Mouse (Mus musculus) left cerebral cortex, postnatal 4 days (tissue): ENCODE data around the gene Gm28041. TPM values are rescaled to one million over a fixed set of nuclear protein-coding genes. Genes with fewer than 3 reads are reported as not detected.
"Not testable (repeated sequence)": the region's sequence is repeated elsewhere in the genome, so short reads cannot be mapped to it uniquely, and the experiment has no call there.

ENCODE experiments used
- DNase-seq: peaks from one replicate; pipeline ENCODE4 v3.0.0-alpha.2; 2022
- intact Hi-C: fragments of 180-260 bp; cut with DNase I; formaldehyde crosslinking; loops from one replicate; pipeline ENCODE4 v1.15.1; 2025
- total RNA-seq, 2 experiments: library from RNA; stranded (reverse); gene quantifications; 2 replicates each; pipeline ENCODE4 v1.2.3; 2021

Gm28041 gene
- total RNA-seq, result not detected

DNA sequence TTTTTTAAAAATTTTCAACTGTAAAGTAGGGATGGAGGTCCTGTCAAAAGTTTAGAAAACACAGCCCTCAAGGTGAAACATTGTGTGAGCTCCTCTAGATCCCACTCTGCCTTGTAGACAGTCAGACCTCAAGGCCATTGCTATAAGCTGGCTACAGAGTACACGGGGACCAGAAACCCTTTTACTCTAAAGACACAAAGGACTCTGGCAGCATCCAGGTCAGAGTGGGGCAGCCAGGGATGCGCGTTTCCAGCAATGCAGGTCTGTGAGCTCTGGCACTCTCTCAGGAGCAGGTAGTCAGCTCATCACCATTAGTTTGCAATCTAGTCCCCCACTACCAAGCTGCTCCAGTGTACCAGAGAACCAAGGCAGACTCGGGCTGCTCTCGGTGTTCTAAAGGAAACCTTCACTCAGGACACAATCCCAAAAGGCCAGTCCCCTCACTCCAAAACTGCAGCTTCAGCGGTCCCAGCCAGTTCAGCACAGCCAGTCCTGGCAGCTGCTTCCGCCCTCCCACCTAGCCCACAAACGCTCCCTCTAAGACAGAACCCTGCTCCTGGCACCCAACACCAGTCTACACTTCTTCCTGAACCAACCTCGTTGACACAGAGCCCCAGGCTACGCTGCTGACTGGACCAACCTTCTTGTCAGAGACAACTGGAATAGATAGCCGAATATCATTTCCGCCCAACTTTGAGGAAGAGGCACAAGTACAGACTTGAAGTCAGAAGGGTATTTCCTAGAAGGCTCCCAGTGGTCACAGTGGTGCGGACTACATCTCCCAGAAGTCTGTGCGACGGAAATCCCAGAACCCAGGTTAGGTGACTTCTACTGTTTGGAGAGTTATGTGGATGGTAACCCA is at the start of gene Gm28041, which contains the start of gene Zfp456:
Gene Gm28041, minus strand, starts transcription at position 684 of the 862 bp plus-strand sequence.
Gene Zfp456, minus strand, starts transcription at position 761 of the 862 bp plus-strand sequence.
- DNase-seq, result peak; percentile 16
- intact Hi-C loops, result not testable (repeated sequence)

GRCm38 (mm10) chr13:67422532-67422931 is 47.0 kb upstream of the Gm28041 start:
- intact Hi-C loops, DNase-seq: not testable (repeated sequence)

GRCm38 (mm10) chr13:67421207-67421857 is 45.8 kb upstream of the Gm28041 start, which contains the start of gene Zfp459:
Zfp459 (minus strand) TSS chr13:67421418.
- intact Hi-C loops, result no loop called here
- peak; percentile 12 for DNase-seq

DNA sequence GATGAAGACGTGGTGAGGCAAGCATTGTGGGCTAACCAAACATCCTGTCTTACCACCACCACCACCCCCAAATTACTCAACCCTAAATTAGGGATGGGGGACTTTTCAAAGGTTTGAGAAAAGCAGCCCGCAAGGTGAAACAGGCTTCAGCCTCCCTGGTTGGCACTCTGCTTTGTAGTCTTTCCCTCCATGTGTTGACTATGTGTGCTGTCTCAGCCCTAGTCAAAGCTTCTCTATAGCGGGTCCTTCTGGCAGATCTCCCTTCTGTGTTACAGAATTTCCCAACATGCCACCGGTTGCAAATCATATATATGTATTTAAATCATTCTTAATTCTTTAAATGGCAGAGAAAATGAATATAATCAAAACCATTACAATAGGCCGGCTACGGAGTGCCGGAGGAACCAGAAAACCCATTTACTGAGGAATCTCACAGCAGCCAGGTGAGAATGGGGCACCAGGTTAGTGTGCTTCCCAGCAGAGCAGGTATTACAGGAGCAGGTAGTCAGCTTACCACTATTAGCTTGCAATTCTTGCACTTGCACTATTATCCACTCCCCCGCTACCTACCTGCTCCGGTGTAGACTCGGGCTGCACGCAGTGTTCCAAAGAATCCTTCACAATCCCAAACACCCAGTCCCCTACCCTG is 45.1 kb upstream of the Gm28041 start:
- DNase-seq, result no peak
- intact Hi-C loops, result no loop called here

- intact Hi-C loops, result no loop called here
Observed at GRCm38 (mm10) chr13:67416811-67417210, 41.3 kb upstream of the Gm28041 start.

GRCm38 (mm10) chr13:67415759-67416158 is 40.2 kb upstream of the Gm28041 start:
- intact Hi-C loops, result no loop called here
- no peak for DNase-seq

More at GRCm38 (mm10) chr13:67416811-67417210, 41.3 kb upstream of the Gm28041 start:
- no peak for DNase-seq

DNA sequence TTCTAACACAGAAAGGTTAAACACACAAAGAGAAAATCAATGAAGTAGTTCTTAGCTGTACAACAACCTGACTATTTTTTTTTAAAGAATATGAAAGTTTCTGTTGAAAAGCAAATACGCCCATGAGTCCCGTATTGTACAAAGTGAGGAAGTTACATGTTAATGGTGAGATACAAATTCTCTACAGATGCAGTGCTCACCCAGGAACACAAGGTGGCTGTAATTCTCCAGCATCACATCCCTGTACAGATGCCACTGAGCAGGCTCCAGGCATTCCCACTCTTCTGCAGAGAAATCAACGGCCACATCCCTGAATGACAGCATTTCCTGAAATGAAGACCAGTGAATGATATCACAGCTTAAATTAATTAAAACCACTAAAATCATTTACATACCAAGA is 38.1 kb upstream of the Gm28041 start:
- DNase-seq, intact Hi-C loops: not testable (repeated sequence)

DNA sequence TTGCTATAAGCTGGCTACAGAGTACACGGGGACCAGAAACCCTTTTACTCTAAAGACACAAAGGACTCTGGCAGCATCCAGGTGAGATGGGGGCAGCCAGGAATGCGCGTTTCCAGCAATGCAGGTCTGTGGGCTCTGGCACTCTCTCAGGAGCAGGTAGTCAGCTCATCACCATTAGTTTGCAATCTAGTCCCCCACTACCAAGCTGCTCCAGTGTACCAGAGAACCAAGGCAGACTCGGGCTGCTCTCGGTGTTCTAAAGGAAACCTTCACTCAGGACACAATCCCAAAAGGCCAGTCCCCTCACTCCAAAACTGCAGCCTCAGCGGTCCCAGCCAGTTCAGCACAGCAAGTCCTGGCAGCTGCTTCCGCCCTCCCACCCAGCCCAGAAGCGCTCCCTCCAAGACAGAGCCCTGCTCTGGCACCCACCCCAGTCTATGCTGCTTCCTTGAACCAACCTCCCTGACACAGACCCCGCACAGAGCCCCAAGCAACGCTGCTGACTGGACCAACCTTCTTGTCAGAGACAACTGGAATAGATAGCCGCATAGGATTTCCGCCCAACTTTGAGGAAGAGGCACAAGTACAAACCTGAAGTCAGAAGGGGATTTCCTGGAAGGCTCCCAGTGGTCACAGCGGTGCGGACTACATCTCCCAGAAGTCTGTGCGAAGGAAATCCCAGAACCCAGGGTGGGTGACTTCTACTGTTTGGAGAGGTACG is 23.8 kb upstream of the Gm28041 start, which contains the start of gene Zfp429:
Gene Zfp429, minus strand, starts transcription at position 637 of the 721 bp plus-strand sequence.
- intact Hi-C loops, result not testable (repeated sequence)
- DNase-seq, result peak; percentile 68

DNA sequence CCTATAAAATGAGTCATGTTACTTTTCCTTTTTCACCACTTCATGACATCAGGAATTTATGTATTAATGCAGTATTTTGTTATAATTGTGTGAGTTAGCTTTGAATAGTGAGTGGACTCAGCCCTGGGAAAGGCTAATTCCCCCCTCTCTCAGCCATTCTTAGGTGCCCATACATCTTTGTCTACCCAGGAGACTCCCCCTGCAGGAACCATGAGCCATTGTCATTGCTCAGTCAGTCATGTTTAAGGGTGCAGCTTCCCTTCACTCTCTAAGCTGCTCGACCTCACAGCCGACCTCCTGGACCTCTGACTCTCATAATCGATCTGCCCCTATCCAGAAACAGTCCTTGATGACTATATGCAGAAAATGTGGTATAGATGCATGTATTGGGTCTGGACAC is 722 bp upstream of the Gm28041 start:
- intact Hi-C loops, DNase-seq: not testable (repeated sequence)

GRCm38 (mm10) chr13:67360131-67360744 is 15.3 kb downstream of the Gm28041 start, which contains the start of the genes Gm28044 and Zfp953:
Gm28044 (minus strand) TSS chr13:67360536.
Zfp953 (minus strand) TSS chr13:67360605.
- intact Hi-C loops, result no loop called here
- peak; percentile 76 for DNase-seq

DNA sequence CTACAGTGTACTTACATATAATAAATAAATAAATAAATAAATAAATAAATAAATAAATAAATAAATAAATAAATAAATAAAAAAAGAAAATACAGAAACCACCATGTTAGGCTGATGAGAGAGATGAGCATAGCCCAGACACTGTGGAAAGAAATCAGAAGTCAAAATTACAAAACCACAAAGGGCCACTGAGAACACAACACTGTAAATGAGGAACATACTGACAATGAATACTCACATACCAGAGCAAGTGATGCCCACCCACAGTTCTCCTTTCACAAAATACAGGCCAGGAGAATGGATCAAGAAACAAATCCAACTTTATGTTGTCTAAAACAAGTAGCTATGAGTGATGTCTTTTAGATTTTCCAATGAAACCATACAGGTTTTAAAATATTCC is 23.7 kb downstream of the Gm28041 start:
- intact Hi-C loops, result no loop called here
- DNase-seq, result no peak

DNA sequence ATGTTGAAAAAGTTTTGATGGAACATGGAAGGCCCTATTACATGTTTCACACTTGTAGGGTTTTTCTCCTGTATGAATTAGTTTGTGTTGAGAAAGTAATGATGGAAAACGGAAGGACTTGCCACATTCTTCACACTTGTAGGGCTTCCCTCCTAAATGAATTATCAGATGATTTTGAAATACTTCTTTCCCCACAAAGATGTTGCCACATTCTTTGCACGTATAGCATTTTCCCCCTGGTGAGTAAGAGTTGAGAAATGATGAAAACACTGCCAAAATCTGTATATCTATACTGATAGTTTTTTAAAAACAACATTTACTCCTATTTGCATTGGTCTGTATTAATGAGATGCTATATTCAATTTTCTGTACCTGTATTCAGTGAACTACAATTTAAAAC is 32.1 kb downstream of the Gm28041 start:
- intact Hi-C loops, result no loop called here
- DNase-seq, result no peak

- DNase-seq, result no peak
- intact Hi-C loops, result no loop called here
Observed at GRCm38 (mm10) chr13:67332877-67333276, 42.7 kb downstream of the Gm28041 start.

GRCm38 (mm10) chr13:67332019-67332724 is 43.4 kb downstream of the Gm28041 start, which contains the start of gene Zfp595:
Zfp595 (minus strand) TSS chr13:67332570.
- intact Hi-C loops, result no loop called here
- DNase-seq, result peak; percentile 45

GRCm38 (mm10) chr13:67306718-67307117 is 68.8 kb downstream of the Gm28041 start:
- intact Hi-C loops, result loop anchor here (10.0 kb wide), 1 partner anchor 182 kb away; the partner anchor contains the start of gene Zfp759
- DNase-seq, result no peak

GRCm38 (mm10) chr13:67305822-67306672 is 69.5 kb downstream of the Gm28041 start, which contains the start of gene Zfp457:
Zfp457 (minus strand) TSS chr13:67306485.
- DNase-seq, result peak; percentile 83
- intact Hi-C loops, result loop anchor here (10.0 kb wide), 1 partner anchor 181 kb away; the partner anchor contains the start of gene Zfp759
